Mouse (Mus musculus) spleen, adult 2 months (tissue): ENCODE data around the gene Ydjc. TPM values are rescaled to one million over a fixed set of nuclear protein-coding genes. Genes with fewer than 3 reads are reported as not detected.
A peak's percentile ranks its signal among the peaks of the same experiment; 100 is the strongest.

Source experiments
- DNase-seq, 2 experiments: peaks; one replicate each; pipeline versions ENCODE4 v3.0.0 to v3.0.0-alpha.2; 2012 to 2021; ENCODE audit warnings: low spot score in 2 of 2, low read depth in 1 of 2
- H3K27ac ChIP-seq: fragments of 200-500 bp; 2 replicates; pipeline ENCODE4 v1.5.1; 2012; ENCODE audit warnings: low read length, inconsistent platforms; ENCODE audit not compliant: insufficient read depth
- H3K27me3 ChIP-seq: fragments of 200-500 bp; 2 replicates; pipeline ENCODE4 v1.6.1; 2012; ENCODE audit warnings: mild to moderate bottlenecking, moderate library complexity, low read length, inconsistent platforms; ENCODE audit not compliant: control insufficient read depth, insufficient read depth
- H3K36me3 ChIP-seq: fragments of 200-500 bp; 2 replicates; pipeline ENCODE4 v1.6.1; 2012; ENCODE audit warnings: mild to moderate bottlenecking, low read length, inconsistent platforms; ENCODE audit not compliant: control insufficient read depth, insufficient read depth
- H3K4me1 ChIP-seq: fragments of 200-500 bp; 2 replicates; pipeline ENCODE4 v1.6.1; 2011; ENCODE audit warnings: inconsistent platforms; ENCODE audit not compliant: control insufficient read depth, insufficient read depth, insufficient read length
- H3K4me3 ChIP-seq: fragments of 200-500 bp; 2 replicates; pipeline ENCODE4 v1.5.1; 2011; ENCODE audit warnings: mild to moderate bottlenecking, inconsistent platforms; ENCODE audit not compliant: insufficient read depth, insufficient read length; ENCODE audit errors: extremely low read depth
- CTCF ChIP-seq: fragments of 200-500 bp; IDR thresholded peaks from 2 replicates; pipeline ENCODE4 v1.5.1; 2011; ENCODE audit warnings: mild to moderate bottlenecking, inconsistent platforms; ENCODE audit not compliant: insufficient read depth, insufficient read length, insufficient replicate concordance; ENCODE audit errors: extremely low read depth
- POLR2A ChIP-seq: fragments of 200-500 bp; IDR thresholded peaks from 2 replicates; pipeline ENCODE4 v1.6.1; 2011; ENCODE audit warnings: low read depth, low read length, inconsistent platforms
- WGBS: fragments of 180-500 bp; shearing (Covaris S2); methylation state at CpG from one replicate; pipeline ENCODE4 v1.1.7; 2018; 5-methylcytosine and 5-hydroxymethylcytosine counted together
- polyA plus RNA-seq: library from polyadenylated mRNA; depleted of rRNA; stranded (reverse); fragments of >200 nt; gene quantifications from 2 replicates; pipeline ENCODE4 v1.2.3, GENCODE M21; 2012; rRNA removed

The Ydjc gene
- polyA plus RNA-seq, 1 experiment = 13.1 TPM

GRCm38 (mm10) chr16:17201977-17202376 lies 57.6 kb downstream of the Ydjc start:
- TF ChIP-seq POLR2A (no peak), CTCF (no peak)
- Histone ChIP-seq H3K4me3 (no peak overlapping the region), H3K27ac (no peak overlapping the region), H3K36me3 (0 out of 2 replicates have a peak, but pooled peaks cover 2% of the 10 kb centered on the region), H3K4me1 (peaks cover 6% of the 10 kb centered on the region), H3K27me3 (no peaks in the 10 kb centered on the region)
- no peak for DNase-seq
- WGBS = 64% methylated on average over 2 of the region's 2 CpGs

GRCm38 (mm10) chr16:17202549-17202948 lies 58.1 kb downstream of the Ydjc start, which contains the start of gene Ube2l3:
TSS of gene Ube2l3 (minus strand) at chr16:17202649.
- Histone ChIP-seq H3K27ac (no peak within 1 kb of the TSS), H3K36me3 (0 out of 2 replicates have a peak, but pooled peaks cover 2% of the 10 kb centered on the region), H3K4me3 (peak within 1 kb of the TSS; percentile 87; the same call in 1 of the 2 replicates), H3K27me3 (no peaks in the 10 kb centered on the region), H3K4me1 (peaks cover 6% of the 10 kb centered on the region)
- DNase-seq = no peak
- 92% methylated on average over 1 of the region's 1 CpGs for WGBS
- no peak for TF ChIP-seq CTCF
- TF ChIP-seq POLR2A = no peak

GRCm38 (mm10) chr16:17204990-17205389 lies 60.6 kb downstream of the Ydjc start:
- DNase-seq = peak in 1 of 2 experiments; percentile 36
- 0% methylated on average over 6 of the region's 6 CpGs for WGBS

GRCm38 (mm10) chr16:17208389-17209361 lies 64.3 kb downstream of the Ydjc start, which contains the start of gene Rimbp3:
TSS of gene Rimbp3 (plus strand) at chr16:17208603.
- Histone ChIP-seq H3K27me3 (0 out of 2 replicates have a peak, but pooled peaks cover 3% of the 10 kb centered on the region), H3K36me3 (no peaks in the 10 kb centered on the region), H3K27ac (no peak within 1 kb of the TSS), H3K4me3 (peak within 1 kb of the TSS; percentile 81), H3K4me1 (peaks cover 9% of the 10 kb centered on the region; the same call in 1 of the 2 replicates)
- DNase-seq = peak; percentile 38 to 69
- TF ChIP-seq POLR2A = no peak
- peak; percentile 66; the same call in 1 of the 2 replicates for TF ChIP-seq CTCF
- 2% methylated on average over 84 of the region's 85 CpGs for WGBS

More at GRCm38 (mm10) chr16:17204990-17205389, 60.6 kb downstream of the Ydjc start:
- TF ChIP-seq POLR2A = no peak
- TF ChIP-seq CTCF = peak; percentile 34; the same call in 1 of the 2 replicates
- Histone ChIP-seq H3K4me1 (peaks cover 11% of the 10 kb centered on the region), H3K4me3 (no peak overlapping the region), H3K27ac (no peak overlapping the region), H3K36me3 (no peaks in the 10 kb centered on the region), H3K27me3 (0 out of 2 replicates have a peak, but pooled peaks cover 3% of the 10 kb centered on the region)

- no peaks in the 10 kb centered on the region for H3K36me3 ChIP-seq
- peak overlapping the region; percentile 81 for H3K4me3 ChIP-seq
- no peak for DNase-seq
- H3K4me1 ChIP-seq = peaks cover 9% of the 10 kb centered on the region; the same call in 1 of the 2 replicates
- no peak for TF ChIP-seq CTCF
- no peak for TF ChIP-seq POLR2A
- WGBS = 2% methylated on average over 37 of the region's 37 CpGs
- no peak overlapping the region for H3K27ac ChIP-seq
- H3K27me3 ChIP-seq = 0 out of 2 replicates have a peak, but pooled peaks cover 3% of the 10 kb centered on the region
Observed at GRCm38 (mm10) chr16:17209404-17209960, 65.1 kb downstream of the Ydjc start.

Other genes with a start within 250 kb of the Ydjc start
- 10.1 and 11.3 TPM in 2 replicates for gene Ppm1f, start 248.2 kb upstream of the Ydjc start, polyA plus RNA-seq
- 48.3 and 48.7 TPM in 2 replicates for gene Mapk1, start 161.2 kb upstream of the Ydjc start, polyA plus RNA-seq
- 0.43 and 0.61 TPM in 2 replicates for gene Ypel1, start 74.9 kb upstream of the Ydjc start, polyA plus RNA-seq
- gene Ppil2, start 33.4 kb upstream of the Ydjc start, polyA plus RNA-seq = 79.8 and 84.6 TPM in 2 replicates
- 6.2 and 7.1 TPM in 2 replicates for gene 2610318N02Rik, start 19.5 kb upstream of the Ydjc start, polyA plus RNA-seq
- 71.8 and 79.3 TPM in 2 replicates for gene Sdf2l1, start 12.2 kb upstream of the Ydjc start, polyA plus RNA-seq
- 1.5 and 2.1 TPM in 2 replicates for gene Ccdc116, start 2.6 kb downstream of the Ydjc start, polyA plus RNA-seq
- gene Ube2l3, start 58.0 kb downstream of the Ydjc start, polyA plus RNA-seq = 28.3 and 31.4 TPM in 2 replicates
- gene Rimbp3, start 64.0 kb downstream of the Ydjc start, polyA plus RNA-seq = 0.02 and 0.07 TPM in 2 replicates
- gene Hic2, start 89.0 kb downstream of the Ydjc start, polyA plus RNA-seq = 1.2 and 1.5 TPM in 2 replicates
- gene Tmem191c, start 131.5 kb downstream of the Ydjc start, polyA plus RNA-seq = 20.0 and 22.9 TPM in 2 replicates
- 0.05 and 0.14 TPM in 2 replicates for gene Serpind1, start 186.8 kb downstream of the Ydjc start, polyA plus RNA-seq